Mouse (Mus musculus) fat pad, adult 2 months (tissue): ENCODE measurements around the gene Bcl2l11.

Experiments
- DNase-seq: peaks from one replicate; pipeline ENCODE4 v3.0.0-alpha.2; 2011; ENCODE audit warnings: low read depth, low spot score; ENCODE audit errors: extremely low read depth

Gene Bcl2l11

DNA sequence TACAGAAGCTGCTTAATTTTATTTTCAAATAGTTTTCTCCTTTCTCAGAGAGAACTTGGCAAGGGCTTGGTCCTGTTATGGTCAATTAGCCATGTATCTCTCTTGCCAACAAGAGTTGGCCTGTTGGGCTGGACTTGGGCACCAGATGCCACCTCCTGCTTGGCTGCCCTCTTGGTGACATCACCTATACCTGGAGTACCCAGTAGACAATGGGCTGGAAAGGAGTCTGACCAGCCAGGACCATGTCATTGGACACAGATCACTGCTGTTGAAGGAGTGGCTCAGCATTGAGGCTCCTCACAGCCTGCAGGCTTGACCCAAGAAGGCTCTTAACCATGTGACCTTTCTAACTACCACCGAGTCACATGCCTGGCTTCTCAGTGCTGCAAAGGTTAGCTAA lies 82.7 kb downstream of the Bcl2l11 start:
- no peak for DNase-seq

DNA sequence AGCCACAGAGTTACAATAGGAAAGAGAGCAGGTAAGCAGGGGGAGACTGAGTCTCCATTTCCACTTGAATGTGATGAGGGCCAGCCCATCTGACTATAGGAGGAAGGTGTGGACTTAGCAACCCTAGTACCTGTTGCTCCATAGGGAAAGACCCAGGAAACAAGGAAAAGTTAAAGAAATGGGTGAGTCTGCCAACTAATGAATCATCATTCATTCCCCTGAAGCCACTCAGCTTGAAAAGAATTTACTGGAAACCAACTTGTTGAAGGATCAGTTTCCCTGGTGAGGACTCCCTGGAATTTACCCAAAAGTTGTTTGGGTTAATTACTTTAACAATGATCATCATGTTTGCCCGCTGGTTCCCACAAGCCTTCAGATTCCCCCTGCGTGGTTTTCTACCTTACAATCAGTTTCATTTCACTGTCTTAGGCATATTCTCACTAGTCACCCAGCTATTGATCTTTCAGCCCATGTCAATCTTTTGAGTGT lies 84.0 kb downstream of the Bcl2l11 start:
- DNase-seq = no peak

GRCm38 (mm10) chr2:128210376-128210775 lies 84.5 kb downstream of the Bcl2l11 start:
- DNase-seq = no peak

- no peak for DNase-seq
These were observed 85.4 kb downstream of the Bcl2l11 start for GRCm38 (mm10) chr2:128211022-128211880.

DNA sequence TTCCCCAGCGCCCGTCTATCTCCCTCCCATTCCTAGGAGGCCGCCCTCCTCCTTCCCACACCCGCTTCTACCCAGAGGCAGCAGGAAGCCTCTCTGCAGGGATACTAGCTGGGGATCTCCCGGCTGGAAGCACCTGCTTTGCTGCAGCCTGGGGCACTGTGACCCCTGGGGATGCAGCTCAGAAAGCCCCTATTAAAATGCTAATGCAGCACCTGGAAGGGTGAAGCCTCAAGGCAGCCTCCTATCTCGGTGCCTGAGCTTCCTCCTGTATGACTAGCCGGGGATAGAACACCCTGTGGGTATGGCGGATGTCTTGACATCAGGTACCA lies 86.0 kb downstream of the Bcl2l11 start:
- DNase-seq = no peak
